Mouse (Mus musculus) cerebellum, postnatal 25 days (tissue): ENCODE results near the gene Arhgap42.
A peak's percentile ranks its signal among the peaks of the same experiment; 100 is the strongest.

ENCODE experiments used
- DNase-seq, 2 experiments: peaks; one replicate each; pipeline ENCODE4 v3.0.0; 2021; ENCODE audit warnings: mixed read lengths in 2 of 2

Gene Arhgap42

GRCm38 (mm10) chr9:9238438-9239391 is at the start of gene Arhgap42:
TSS of gene Arhgap42 (minus strand) at chr9:9239101.
- peak; percentile 49 to 64 for DNase-seq

GRCm38 (mm10) chr9:9288140-9288539 is 49.2 kb upstream of the Arhgap42 start:
- DNase-seq, result no peak

DNA sequence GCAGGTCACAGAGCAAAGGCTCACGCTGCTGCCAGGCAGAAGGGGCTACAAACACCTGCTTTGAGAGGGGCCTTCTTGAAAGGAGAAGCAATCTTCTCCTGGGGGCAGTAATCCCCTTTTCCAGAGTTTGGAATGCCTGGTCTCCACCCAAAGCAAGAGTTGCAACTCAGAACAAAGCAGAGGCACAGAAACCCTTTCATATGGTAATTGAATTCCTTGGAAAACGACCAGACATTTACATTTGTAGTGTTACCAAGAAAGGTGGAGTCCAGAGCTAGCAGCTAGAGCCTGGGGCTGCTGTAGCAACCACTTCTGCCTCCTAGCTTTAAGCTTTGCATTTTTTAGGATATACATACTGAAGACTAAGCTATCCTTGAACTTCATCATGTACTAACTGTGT is 30.4 kb upstream of the Arhgap42 start:
- DNase-seq, result no peak

GRCm38 (mm10) chr9:9267606-9268601 is 29.0 kb upstream of the Arhgap42 start:
- DNase-seq, result no peak

GRCm38 (mm10) chr9:9263543-9263942 is 24.6 kb upstream of the Arhgap42 start:
- no peak for DNase-seq

DNA sequence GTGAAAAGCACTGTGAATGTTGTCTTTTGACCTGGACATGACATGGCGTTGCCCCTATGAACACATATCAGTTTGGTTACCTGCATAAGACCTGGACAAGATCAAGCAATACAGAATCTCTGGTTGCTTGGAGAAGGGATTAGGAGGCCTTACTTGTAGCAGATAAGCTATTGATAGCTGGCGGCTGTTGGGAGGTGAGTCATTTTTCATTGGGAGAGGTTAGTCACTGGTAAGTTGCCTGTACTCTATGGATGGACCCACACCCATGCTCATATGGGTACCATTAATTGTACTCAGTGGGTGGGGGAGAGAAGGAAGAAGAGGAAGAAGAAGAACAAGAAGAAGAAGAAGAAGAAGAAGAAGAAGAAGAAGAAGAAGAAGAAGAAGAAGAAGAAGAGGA is 23.6 kb upstream of the Arhgap42 start:
- no peak for DNase-seq

DNA sequence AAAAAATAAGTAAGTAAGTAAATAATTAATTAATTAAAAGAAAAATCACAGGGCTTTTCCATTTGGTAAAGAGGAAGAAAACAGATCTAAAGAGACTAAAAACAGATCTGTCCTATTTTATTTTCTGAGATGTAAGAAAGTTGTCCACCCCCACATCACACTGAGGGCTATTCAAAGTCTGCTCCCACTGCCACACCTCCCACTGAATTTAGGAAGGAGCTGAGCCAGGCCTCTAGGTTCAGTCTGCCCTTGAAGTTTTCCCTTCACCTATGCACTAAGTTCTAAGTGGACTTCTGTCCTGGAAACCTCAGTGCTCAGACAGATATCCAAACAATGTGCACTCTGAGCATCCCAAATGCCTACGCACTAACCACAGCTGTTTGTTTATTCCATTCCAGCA is 15.9 kb upstream of the Arhgap42 start:
- DNase-seq, result no peak

GRCm38 (mm10) chr9:9248529-9248928 is 9.6 kb upstream of the Arhgap42 start:
- DNase-seq, result peak in 1 of 2 experiments; percentile 9

- no peak for DNase-seq
Observed at GRCm38 (mm10) chr9:9245994-9246393, 7.1 kb upstream of the Arhgap42 start.

DNA sequence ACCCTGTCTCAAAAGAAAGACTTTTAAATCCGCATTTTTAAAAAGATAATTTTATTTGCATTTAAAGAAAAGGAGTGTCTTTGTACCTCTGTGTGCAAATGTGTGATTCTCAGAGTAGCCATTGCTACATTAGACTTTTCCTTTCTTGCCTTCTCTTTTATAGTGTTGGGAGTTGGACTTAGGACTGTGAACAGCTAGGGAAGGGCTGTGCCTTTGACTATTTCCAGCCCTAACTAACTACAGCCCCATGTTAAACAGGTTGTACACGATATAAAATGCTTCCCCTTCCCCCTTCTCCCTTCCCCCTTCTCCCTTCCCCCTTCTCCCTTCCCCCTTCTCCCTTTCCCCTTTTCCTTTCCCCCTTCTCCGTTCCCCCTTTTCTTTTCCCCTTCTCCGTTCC is 4.9 kb upstream of the Arhgap42 start:
- no peak for DNase-seq

- DNase-seq, result no peak
Observed at GRCm38 (mm10) chr9:9241202-9241795, 2.4 kb upstream of the Arhgap42 start.

DNA sequence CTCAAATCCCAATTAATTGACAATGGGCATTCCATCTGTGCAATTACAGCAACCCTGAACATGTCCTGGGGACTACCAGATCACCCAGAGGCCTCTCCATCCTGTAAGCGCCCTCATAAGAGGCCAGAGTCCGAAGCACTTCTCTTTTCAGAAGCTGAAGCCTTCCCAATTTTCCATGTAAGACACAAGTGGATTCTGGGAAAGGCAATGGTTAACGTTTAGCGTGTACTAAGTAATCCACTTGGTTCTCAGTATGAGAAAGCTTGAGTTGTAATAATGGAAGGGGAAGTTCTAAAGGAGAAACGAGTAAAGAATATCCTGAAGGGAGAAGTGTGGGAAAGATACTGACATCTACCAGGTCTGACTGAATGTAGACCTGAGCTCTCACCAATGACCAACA is 1.4 kb downstream of the Arhgap42 start:
- DNase-seq, result no peak

- DNase-seq, result no peak
Observed at GRCm38 (mm10) chr9:9229662-9230061, 9.2 kb downstream of the Arhgap42 start.

DNA sequence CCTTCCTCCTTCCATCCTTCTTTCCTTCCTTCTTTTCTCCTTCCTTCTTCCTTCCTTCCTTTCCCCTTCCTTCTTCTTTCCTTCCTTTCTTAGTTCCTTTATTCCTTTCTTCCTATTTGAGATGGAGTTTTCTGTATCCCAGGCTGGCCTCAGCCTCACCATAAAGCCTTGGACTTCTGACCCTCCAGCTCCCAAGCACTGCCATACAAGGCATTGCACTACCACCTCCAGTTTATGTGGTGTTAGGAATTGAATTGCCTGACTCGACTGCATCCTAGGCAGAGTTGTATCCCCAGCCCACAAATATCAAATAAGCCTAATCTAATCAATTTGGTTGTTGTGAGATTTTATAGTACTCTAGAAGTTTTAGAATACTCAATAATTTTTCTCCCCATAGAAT is 14.1 kb downstream of the Arhgap42 start:
- no peak for DNase-seq

- no peak for DNase-seq
Observed at GRCm38 (mm10) chr9:9223384-9223783, 15.5 kb downstream of the Arhgap42 start.

DNA sequence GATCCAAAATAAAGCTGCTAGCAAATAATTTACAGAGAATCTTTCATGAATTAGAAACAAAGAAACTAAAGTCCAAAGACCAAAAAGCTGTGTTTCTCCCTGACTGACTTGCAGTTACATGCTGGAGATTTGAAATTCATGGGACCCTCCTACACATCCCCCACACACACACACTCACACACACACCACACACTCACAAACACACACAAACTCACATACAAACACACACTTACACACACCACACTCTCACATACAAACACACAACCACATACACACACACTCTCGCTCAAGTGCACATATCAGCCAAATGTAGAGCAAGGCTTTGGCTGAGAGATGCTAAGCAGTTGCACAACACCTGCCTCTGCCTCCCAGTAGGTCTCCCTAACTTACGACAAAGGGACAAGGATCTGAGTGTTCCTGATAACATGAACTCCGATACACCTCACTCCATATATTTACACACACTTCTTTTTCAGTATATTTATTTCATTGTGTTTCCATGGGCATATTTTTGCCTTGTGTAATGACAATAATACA is 16.9 kb downstream of the Arhgap42 start:
- no peak for DNase-seq

DNA sequence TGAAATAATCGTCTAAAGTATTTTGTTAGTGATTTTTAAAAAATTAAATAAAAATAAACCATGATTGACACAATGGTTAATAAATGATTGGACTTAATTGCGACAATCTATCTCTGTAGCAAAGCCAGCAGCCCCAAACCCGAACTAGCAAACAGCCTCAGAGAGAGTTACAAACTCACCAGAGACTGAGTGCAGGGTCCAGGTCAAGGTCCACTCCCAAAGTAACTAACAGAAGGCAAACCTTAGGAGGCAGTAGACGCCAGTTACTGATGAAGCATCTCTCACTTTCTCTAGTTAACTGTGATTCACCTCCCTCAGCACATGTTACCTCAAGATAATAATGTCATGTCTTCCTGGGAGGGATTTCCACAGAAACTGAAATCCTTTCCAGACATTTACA is 17.7 kb downstream of the Arhgap42 start:
- no peak for DNase-seq

DNA sequence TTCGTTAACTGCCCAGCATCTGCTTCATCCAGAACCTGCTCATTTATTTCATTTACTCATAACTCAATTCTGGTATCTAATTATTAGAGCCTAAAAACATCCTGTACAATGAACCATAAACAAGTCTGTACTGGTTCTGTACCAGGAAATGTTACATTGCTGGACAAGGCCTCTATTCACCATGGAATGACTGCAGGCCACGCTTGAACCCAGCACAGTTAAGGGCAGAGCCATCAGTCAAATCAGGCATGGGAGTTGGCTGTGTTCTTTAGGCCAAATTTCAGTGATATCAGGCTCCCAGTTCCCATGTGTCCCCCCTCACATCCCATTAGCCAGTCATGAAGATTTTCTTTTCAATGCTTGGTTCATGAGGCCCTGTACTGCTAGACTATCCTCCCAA is 20.6 kb downstream of the Arhgap42 start:
- DNase-seq, result no peak

GRCm38 (mm10) chr9:9214849-9215248 is 24.1 kb downstream of the Arhgap42 start:
- DNase-seq, result no peak

DNA sequence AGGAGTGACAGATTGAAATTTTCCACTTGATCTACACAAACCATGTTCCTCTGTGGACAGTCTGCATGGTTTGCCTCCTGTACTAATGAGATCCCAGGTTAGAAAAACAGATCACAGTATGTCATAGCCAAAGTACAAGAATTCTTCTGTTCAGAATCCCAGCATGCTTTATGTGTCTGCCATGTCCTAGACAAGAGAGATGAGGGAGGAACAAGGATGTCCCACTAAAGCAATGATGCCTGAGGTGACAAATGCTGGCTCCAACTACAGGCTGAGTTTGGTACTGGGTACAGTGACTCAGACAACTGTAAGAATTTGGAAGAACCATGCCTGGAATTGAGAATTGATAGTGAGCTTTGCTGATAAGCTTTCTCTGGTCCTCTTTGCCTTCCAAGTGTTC is 24.6 kb downstream of the Arhgap42 start:
- no peak for DNase-seq

GRCm38 (mm10) chr9:9211411-9212087 is 27.4 kb downstream of the Arhgap42 start:
- DNase-seq, result no peak

GRCm38 (mm10) chr9:9210464-9210863 is 28.4 kb downstream of the Arhgap42 start:
- no peak for DNase-seq
